Mouse (Mus musculus) ES-E14 (cell line): Measurements from ENCODE around the gene Tyw5.

Source experiments
- CHD2 ChIP-seq: IDR thresholded peaks from 2 replicates; pipeline ENCODE4 v1.6.1; 2014; ENCODE audit warnings: mild to moderate bottlenecking, low read depth, low read length, inconsistent platforms
- HCFC1 ChIP-seq: IDR thresholded peaks from 2 replicates; pipeline ENCODE4 v1.6.1; 2012; ENCODE audit warnings: low read length, inconsistent platforms, borderline replicate concordance; ENCODE audit not compliant: insufficient read depth
- MAFK ChIP-seq: IDR thresholded peaks from 2 replicates; pipeline ENCODE4 v1.6.1; 2014; ENCODE audit warnings: mild to moderate bottlenecking, low read depth, low read length, inconsistent platforms; ENCODE audit not compliant: insufficient read depth
- ZC3H11A ChIP-seq: IDR thresholded peaks from 2 replicates; pipeline ENCODE4 v1.6.1; 2012; ENCODE audit warnings: low read depth, mild to moderate bottlenecking, inconsistent platforms, low read length, borderline replicate concordance
- ZNF384 ChIP-seq: IDR thresholded peaks from 2 replicates; pipeline ENCODE4 v1.6.1; 2012; ENCODE audit warnings: low read depth, low read length, inconsistent platforms

GRCm38 (mm10) chr1:57400321-57400720 is 6.6 kb downstream of the Tyw5 start:
- TF ChIP-seq CHD2 = no peak
- no peak for TF ChIP-seq MAFK
- no peak for TF ChIP-seq ZNF384
- TF ChIP-seq ZC3H11A = no peak
- no peak for TF ChIP-seq HCFC1
